Mouse (Mus musculus) MEL (cell line): Measurements from ENCODE around the gene Tmem59l. TPM values are rescaled to one million over a fixed set of nuclear protein-coding genes. Genes with fewer than 3 reads are reported as not detected.

Experiments
- DNase-seq: peaks from one replicate; pipeline ENCODE4 v3.0.0; 2011; ENCODE audit warnings: low read depth, low spot score
- H3K27ac ChIP-seq: 2 replicates; pipeline ENCODE4 v1.5.1; 2012; ENCODE audit warnings: low read depth, mild to moderate bottlenecking, control low read depth, low read length, moderate library complexity; ENCODE audit not compliant: control insufficient read depth
- H3K27me3 ChIP-seq, 2 experiments: fragments of 150-350 bp in 1 of 2; sonication (generic) in 1 of 2; 2 replicates each; pipeline ENCODE4 v1.6.1; 2012; ENCODE audit warnings: low read length in 2 of 2, mild to moderate bottlenecking in 2 of 2, improper control_type of control experiment in 1 of 2, moderate library complexity in 1 of 2; ENCODE audit not compliant: insufficient read depth in 2 of 2, control insufficient read depth in 1 of 2
- H3K36me3 ChIP-seq, 2 experiments: 2 replicates each; pipeline ENCODE4 v1.6.1; 2012 to 2014; ENCODE audit warnings: low read length in 2 of 2, improper control_type of control experiment in 1 of 2, inconsistent platforms in 1 of 2, mild to moderate bottlenecking in 1 of 2; ENCODE audit not compliant: insufficient read depth in 2 of 2, control insufficient read depth in 1 of 2
- H3K4me1 ChIP-seq, 2 experiments: fragments of 150-350 bp in 1 of 2; sonication (generic) in 1 of 2; 2 replicates each; pipeline ENCODE4 v1.6.1; 2012; ENCODE audit warnings: low read length in 2 of 2, improper control_type of control experiment in 1 of 2, mild to moderate bottlenecking in 1 of 2; ENCODE audit not compliant: insufficient read depth in 2 of 2, control insufficient read depth in 1 of 2
- H3K4me3 ChIP-seq, 2 experiments: fragments of 150-350 bp in 1 of 2; sonication (generic) in 1 of 2; 2 replicates each; pipeline ENCODE4 v1.5.1; 2012; ENCODE audit warnings: low read depth in 2 of 2, low read length in 2 of 2, mild to moderate bottlenecking in 2 of 2, moderate library complexity in 2 of 2, control low read depth in 1 of 2, improper control_type of control experiment in 1 of 2; ENCODE audit not compliant: control insufficient read depth in 1 of 2, insufficient read depth in 1 of 2
- H3K79me2 ChIP-seq: 2 replicates; pipeline ENCODE4 v1.6.1; 2012; ENCODE audit warnings: mild to moderate bottlenecking, low read length, moderate library complexity; ENCODE audit not compliant: control insufficient read depth, poor library complexity, insufficient read depth
- H3K9ac ChIP-seq: 2 replicates; pipeline ENCODE4 v1.6.1; 2012; ENCODE audit warnings: low read depth, mild to moderate bottlenecking, control low read depth, low read length, moderate library complexity; ENCODE audit not compliant: control insufficient read depth, poor library complexity, severe bottlenecking
- H3K9me3 ChIP-seq: fragments of 150-350 bp; sonication (generic); replicated peaks from 2 replicates; pipeline ENCODE4 v1.6.1; 2012; ENCODE audit warnings: mild to moderate bottlenecking, low read length, improper control_type of control experiment, moderate library complexity; ENCODE audit not compliant: insufficient read depth
- CHD2 ChIP-seq: IDR thresholded peaks from 2 replicates; pipeline ENCODE4 v1.6.1; 2011; ENCODE audit warnings: low read length, improper control_type of control experiment
- CTCF ChIP-seq, 3 experiments: IDR thresholded peaks in 2 of 3; conservative IDR thresholded peaks in 1 of 3; 2 replicates each; pipeline ENCODE4 v1.5.1; 2011 to 2012; ENCODE audit warnings: low read length in 3 of 3, low read depth in 2 of 3, mild to moderate bottlenecking in 2 of 3, improper control_type of control experiment in 1 of 3, inconsistent platforms in 1 of 3, mixed read lengths in 1 of 3, moderate library complexity in 1 of 3; ENCODE audit not compliant: control insufficient read depth in 1 of 3, insufficient read depth in 1 of 3, poor library complexity in 1 of 3, severe bottlenecking in 1 of 3
- JUND ChIP-seq: IDR thresholded peaks from 2 replicates; pipeline ENCODE4 v1.6.1; 2011; ENCODE audit warnings: low read depth, mild to moderate bottlenecking, improper control_type of control experiment, low read length
- KAT2A ChIP-seq: conservative IDR thresholded peaks from 2 replicates; pipeline ENCODE4 v1.6.1; 2012; ENCODE audit warnings: low read depth, low read length, improper control_type of control experiment, inconsistent platforms
- MAFK ChIP-seq: IDR thresholded peaks from 2 replicates; pipeline ENCODE4 v1.6.1; 2011; ENCODE audit warnings: low read depth, mild to moderate bottlenecking, low read length, improper control_type of control experiment, borderline replicate concordance
- MAZ ChIP-seq: IDR thresholded peaks from 2 replicates; pipeline ENCODE4 v1.6.1; 2012; ENCODE audit warnings: low read depth, mild to moderate bottlenecking, inconsistent platforms, low read length, improper control_type of control experiment
- MYC ChIP-seq: IDR thresholded peaks from 2 replicates; pipeline ENCODE4 v1.6.1; 2011; ENCODE audit warnings: low read depth, mild to moderate bottlenecking, low read length, improper control_type of control experiment, moderate library complexity
- NELFE ChIP-seq: IDR thresholded peaks from 2 replicates; pipeline ENCODE4 v1.6.1; 2011; ENCODE audit warnings: low read depth, low read length, improper control_type of control experiment
- POLR2A ChIP-seq, 2 experiments: IDR thresholded peaks; 2 replicates each; pipeline ENCODE4 v1.6.1; 2011 to 2012; ENCODE audit warnings: low read length in 2 of 2, mild to moderate bottlenecking in 2 of 2, control low read depth in 1 of 2, improper control_type of control experiment in 1 of 2, low read depth in 1 of 2, moderate library complexity in 1 of 2; ENCODE audit not compliant: control insufficient read depth in 1 of 2, insufficient read depth in 1 of 2, poor library complexity in 1 of 2
- RAD21 ChIP-seq: IDR thresholded peaks from 2 replicates; pipeline ENCODE4 v1.6.1; 2011; ENCODE audit warnings: mild to moderate bottlenecking, low read depth, low read length, improper control_type of control experiment
- RCOR1 ChIP-seq: IDR thresholded peaks from 2 replicates; pipeline ENCODE4 v1.6.1; 2012; ENCODE audit warnings: low read depth, mild to moderate bottlenecking, inconsistent platforms, low read length, improper control_type of control experiment
- SIN3A ChIP-seq: IDR thresholded peaks from 2 replicates; pipeline ENCODE4 v1.6.1; 2012; ENCODE audit warnings: low read length, improper control_type of control experiment, inconsistent platforms
- SMC3 ChIP-seq: IDR thresholded peaks from 2 replicates; pipeline ENCODE4 v1.6.1; 2011; ENCODE audit warnings: low read depth, low read length, improper control_type of control experiment
- TAL1 ChIP-seq: IDR thresholded peaks from 2 replicates; pipeline ENCODE4 v1.6.1; 2012; ENCODE audit warnings: mild to moderate bottlenecking, inconsistent platforms, low read length, moderate library complexity, mixed read lengths
- TBP ChIP-seq: IDR thresholded peaks from 2 replicates; pipeline ENCODE4 v1.8.0; 2011; ENCODE audit warnings: low read depth, low read length, improper control_type of control experiment
- TCF12 ChIP-seq: IDR thresholded peaks from 2 replicates; pipeline ENCODE4 v1.6.1; 2014; ENCODE audit warnings: low read depth, mild to moderate bottlenecking, inconsistent platforms, low read length, improper control_type of control experiment, moderate library complexity
- UBTF ChIP-seq: IDR thresholded peaks from 2 replicates; pipeline ENCODE4 v1.6.1; 2012; ENCODE audit warnings: low read depth, mild to moderate bottlenecking, inconsistent platforms, low read length, improper control_type of control experiment, moderate library complexity, borderline replicate concordance; ENCODE audit not compliant: insufficient read depth
- USF1 ChIP-seq: IDR thresholded peaks from 2 replicates; pipeline ENCODE4 v1.6.1; 2014; ENCODE audit warnings: low read depth, mild to moderate bottlenecking, inconsistent platforms, low read length, improper control_type of control experiment, moderate library complexity
- USF2 ChIP-seq, 2 experiments: IDR thresholded peaks; 2 replicates each; pipeline ENCODE4 v1.6.1; 2011 to 2012; ENCODE audit warnings: improper control_type of control experiment in 2 of 2, low read length in 2 of 2, borderline replicate concordance in 1 of 2, inconsistent platforms in 1 of 2, low read depth in 1 of 2, mild to moderate bottlenecking in 1 of 2; ENCODE audit not compliant: insufficient read depth in 1 of 2
- ZC3H11A ChIP-seq: IDR thresholded peaks from 2 replicates; pipeline ENCODE4 v1.6.1; 2012; ENCODE audit warnings: low read depth, mild to moderate bottlenecking, inconsistent platforms, low read length, improper control_type of control experiment
- ZKSCAN1 ChIP-seq: IDR thresholded peaks from 2 replicates; pipeline ENCODE4 v1.6.1; 2012; ENCODE audit warnings: low read depth, mild to moderate bottlenecking, inconsistent platforms, low read length, improper control_type of control experiment, moderate library complexity
- polyA plus RNA-seq, 2 experiments: library from polyadenylated mRNA; stranded (reverse) in 1 of 2; unstranded in 1 of 2; fragments of >175 nt in 1 of 2; fragments of >200 nt in 1 of 2; gene quantifications; 2 replicates each; pipeline versions ENCODE4 v1.2.1 to v1.2.4; 2012; ENCODE audit warnings: low replicate concordance in 2 of 2, low read depth in 1 of 2; ENCODE audit not compliant: insufficient read length in 2 of 2, insufficient read depth in 1 of 2, missing spikeins in 1 of 2
- total RNA-seq: library from RNA; depleted of rRNA; stranded (reverse); fragments of 300-350 nt; gene quantifications from 2 replicates; pipeline ENCODE4 v1.2.3, GENCODE M21; 2012

The Tmem59l gene
- total and polyA plus RNA-seq, 3 experiments, result not detected

DNA sequence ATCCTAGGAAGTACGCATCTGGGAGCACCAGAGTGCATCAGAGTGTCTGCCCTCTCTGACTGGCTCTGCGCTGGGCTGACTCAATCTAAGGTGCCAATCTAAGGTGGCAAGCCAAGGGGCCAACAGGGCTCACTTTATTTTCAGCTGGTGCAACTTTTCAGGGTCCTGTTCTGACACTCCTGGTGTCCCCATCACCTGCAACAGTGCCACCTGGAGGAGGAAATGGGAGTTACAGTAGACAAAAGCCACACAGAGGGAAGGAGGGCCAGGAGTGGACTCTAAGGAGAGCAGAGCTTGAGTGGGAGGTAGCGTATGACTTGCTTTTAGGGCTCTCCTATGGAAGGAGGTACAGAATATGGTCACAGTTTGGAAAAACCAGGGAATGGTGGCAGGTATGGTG lies 17.7 kb upstream of the Tmem59l start:
- H3K36me3 ChIP-seq, result peaks cover 5 to 18% of the 10 kb centered on the region in 2 experiments; a peak in 3 of 4 replicates
- no peak overlapping the region for H3K9ac ChIP-seq
- H3K27ac ChIP-seq, result no peak overlapping the region
- peaks cover 3 to 43% of the 10 kb centered on the region in 2 experiments; a peak in 3 of 4 replicates for H3K4me1 ChIP-seq
- H3K4me3 ChIP-seq, result no peak overlapping the region
- H3K9me3 ChIP-seq, result no peaks in the 10 kb centered on the region
- no peaks in the 10 kb centered on the region for H3K27me3 ChIP-seq
- peak; percentile 78 to 91 (median 81) for TF ChIP-seq CTCF (IDR thresholded peaks at IDR 0.05 in 2 of 3, conservative IDR thresholded peaks at IDR 0.05 in 1 of 3; ENCODE audit: control insufficient read depth in 1 of 3, insufficient read depth in 1 of 3, low read depth in 2 of 3, low read length in 3 of 3, poor library complexity in 1 of 3, severe bottlenecking in 1 of 3)
- TF ChIP-seq CHD2, result no peak
- TF ChIP-seq TCF12, result no peak
- TF ChIP-seq SMC3, result peak; percentile 89
- TF ChIP-seq NELFE, result no peak
- TF ChIP-seq ZC3H11A, result peak; percentile 60
- no peak for TF ChIP-seq USF1
- no peak for TF ChIP-seq KAT2A
- peak; percentile 32; the same call in 1 of the 2 replicates for TF ChIP-seq SIN3A
- no peak for TF ChIP-seq JUND
- TF ChIP-seq ZKSCAN1, result no peak
- TF ChIP-seq MAFK, result no peak
- no peak for TF ChIP-seq UBTF
- no peak for TF ChIP-seq TBP
- no peak for TF ChIP-seq POLR2A (IDR thresholded peaks at IDR 0.05; ENCODE audit: control insufficient read depth in 1 of 2, insufficient read depth in 1 of 2, low read depth in 1 of 2, low read length in 2 of 2, poor library complexity in 1 of 2)
- no peak for TF ChIP-seq RCOR1
- no peak for TF ChIP-seq MYC
- TF ChIP-seq RAD21, result peak; percentile 66
- no peak for TF ChIP-seq USF2 (IDR thresholded peaks at IDR 0.05; ENCODE audit: borderline replicate concordance in 1 of 2, insufficient read depth in 1 of 2, low read depth in 1 of 2, low read length in 2 of 2)
- TF ChIP-seq TAL1, result no peak
- H3K79me2 ChIP-seq, result peaks cover 32% of the 10 kb centered on the region
- DNase-seq, result peak; percentile 80

DNA sequence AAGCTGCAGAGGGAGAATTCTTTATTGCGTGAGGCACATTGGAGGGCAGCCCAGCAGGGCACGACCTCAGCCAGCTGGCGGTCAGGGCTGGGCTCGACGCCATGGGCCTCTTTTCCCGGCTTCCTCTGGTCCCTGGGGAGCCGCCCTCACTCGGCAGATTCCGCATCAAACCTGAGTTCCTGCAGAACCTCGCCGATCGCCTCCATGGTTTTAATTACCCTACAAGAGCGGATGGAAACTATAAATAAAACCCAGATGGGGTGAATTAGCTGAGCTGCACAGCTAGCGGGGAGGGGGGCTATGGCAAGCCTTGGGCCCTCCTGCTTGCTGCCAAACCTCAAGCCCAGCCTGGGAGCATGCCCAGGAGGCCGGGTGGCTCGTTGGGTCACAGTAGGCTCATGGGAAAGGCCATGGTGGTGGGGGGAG lies 17.1 kb upstream of the Tmem59l start:
- H3K4me3 ChIP-seq, result no peak overlapping the region
- DNase-seq, result no peak
- peaks cover 5 to 18% of the 10 kb centered on the region in 2 experiments; a peak in 3 of 4 replicates for H3K36me3 ChIP-seq

More for the DNA sequence above, 17.1 kb upstream of the Tmem59l start:
- no peaks in the 10 kb centered on the region for H3K27me3 ChIP-seq
- no peaks in the 10 kb centered on the region for H3K9me3 ChIP-seq
- peaks cover 3 to 47% of the 10 kb centered on the region in 2 experiments; a peak in 3 of 4 replicates for H3K4me1 ChIP-seq
- H3K79me2 ChIP-seq, result peaks cover 26% of the 10 kb centered on the region
- TF ChIP-seq MAZ (0 out of 2 replicates have a peak, but pooled peaks have one; percentile 2), RAD21 (no peak)
- H3K9ac ChIP-seq, result no peak overlapping the region
- H3K27ac ChIP-seq, result no peak overlapping the region
